Mouse (Mus musculus): ENCODE data around the gene Actb. TPM values are rescaled to one million over a fixed set of nuclear protein-coding genes. Genes with fewer than 3 reads are reported as not detected.

Actb gene
- polyA plus RNA-seq, 1 experiment from 2014 or later: 18,716 TPM

GRCm38 (mm10) chr5:142916593-142916992, 10.0 kb upstream of the Actb start:
- ATAC-seq (no peak), DNase-seq (ENCODE audit: low spot score) (no peak)
- Histone ChIP-seq H3K4me3 (ENCODE audit: low read depth, low read length) (no peak overlapping the region), H3K27ac (ENCODE audit: low read length) (no peak overlapping the region), H3K4me1 (ENCODE audit: insufficient read depth, low read depth, low read length) (peaks cover 12% of the 10 kb centered on the region; the same call in 1 of the 2 replicates), H3K27me3 (replicated peaks; ENCODE audit: insufficient read depth, low read length) (no peaks in the 10 kb centered on the region), H3K36me3 (ENCODE audit: insufficient read depth, low read length) (no peaks in the 10 kb centered on the region), H3K9ac (replicated peaks; ENCODE audit: low read depth) (no peak overlapping the region), H3K4me2 (replicated peaks; ENCODE audit: low read depth, low read length) (no peak overlapping the region), H3K9me3 (ENCODE audit: low read length) (no peaks in the 10 kb centered on the region)
- WGBS: 75% methylated on average over 7 of the region's 7 CpGs
- no peak for TF ChIP-seq EP300 (IDR thresholded peaks at IDR 0.05)
- no peak for TF ChIP-seq CTCF (IDR thresholded peaks at IDR 0.05)

- no peak overlapping the region for H3K27ac ChIP-seq (ENCODE audit: low read length)
- H3K4me1 ChIP-seq (ENCODE audit: insufficient read depth, low read depth, low read length): peaks cover 4% of the 10 kb centered on the region; the same call in 1 of the 2 replicates
- no peak overlapping the region for H3K4me3 ChIP-seq (ENCODE audit: low read depth, low read length)
- H3K9ac ChIP-seq (replicated peaks; ENCODE audit: low read depth): no peak overlapping the region
- no peaks in the 10 kb centered on the region for H3K36me3 ChIP-seq (ENCODE audit: insufficient read depth, low read length)
- H3K27me3 ChIP-seq (replicated peaks; ENCODE audit: insufficient read depth, low read length): no peaks in the 10 kb centered on the region
- TF ChIP-seq CTCF (IDR thresholded peaks at IDR 0.05) (no peak), EP300 (IDR thresholded peaks at IDR 0.05) (no peak)
- DNase-seq (ENCODE audit: low spot score) (no peak), ATAC-seq (no peak)
- H3K4me2 ChIP-seq (replicated peaks; ENCODE audit: low read depth, low read length): no peak overlapping the region
- H3K9me3 ChIP-seq (ENCODE audit: low read length): no peaks in the 10 kb centered on the region
- 59% methylated on average over 11 of the region's 11 CpGs for WGBS
These were observed 8.7 kb upstream of the Actb start for GRCm38 (mm10) chr5:142915231-142915630.

GRCm38 (mm10) chr5:142912739-142913138, 6.2 kb upstream of the Actb start:
- Histone ChIP-seq H3K4me3 (ENCODE audit: low read depth, low read length) (no peak overlapping the region), H3K9ac (replicated peaks; ENCODE audit: low read depth) (no peak overlapping the region), H3K27ac (ENCODE audit: low read length) (no peak overlapping the region), H3K9me3 (ENCODE audit: low read length) (no peaks in the 10 kb centered on the region), H3K4me2 (replicated peaks; ENCODE audit: low read depth, low read length) (no peak overlapping the region), H3K27me3 (replicated peaks; ENCODE audit: insufficient read depth, low read length) (no peaks in the 10 kb centered on the region), H3K4me1 (ENCODE audit: insufficient read depth, low read depth, low read length) (peaks cover 26% of the 10 kb centered on the region), H3K36me3 (ENCODE audit: insufficient read depth, low read length) (no peaks in the 10 kb centered on the region)
- no peak for DNase-seq (ENCODE audit: low spot score)
- 67% methylated on average over 4 of the region's 4 CpGs for WGBS
- no peak for ATAC-seq
- TF ChIP-seq EP300 (IDR thresholded peaks at IDR 0.05) (no peak), CTCF (IDR thresholded peaks at IDR 0.05) (no peak)

GRCm38 (mm10) chr5:142912320-142912719, 5.8 kb upstream of the Actb start:
- Histone ChIP-seq H3K27me3 (replicated peaks; ENCODE audit: insufficient read depth, low read length) (no peaks in the 10 kb centered on the region), H3K4me1 (ENCODE audit: insufficient read depth, low read depth, low read length) (peaks cover 30% of the 10 kb centered on the region), H3K36me3 (ENCODE audit: insufficient read depth, low read length) (no peaks in the 10 kb centered on the region), H3K9ac (replicated peaks; ENCODE audit: low read depth) (no peak overlapping the region), H3K4me2 (replicated peaks; ENCODE audit: low read depth, low read length) (no peak overlapping the region), H3K27ac (ENCODE audit: low read length) (no peak overlapping the region), H3K9me3 (ENCODE audit: low read length) (no peaks in the 10 kb centered on the region), H3K4me3 (ENCODE audit: low read depth, low read length) (no peak overlapping the region)
- WGBS: 96% methylated on average over 3 of the region's 3 CpGs
- ATAC-seq (no peak), DNase-seq (ENCODE audit: low spot score) (no peak)
- no peak for TF ChIP-seq EP300 (IDR thresholded peaks at IDR 0.05)

- WGBS: 85% methylated on average over 2 of the region's 2 CpGs
- H3K27me3 ChIP-seq (replicated peaks; ENCODE audit: insufficient read depth, low read length): no peaks in the 10 kb centered on the region
These were observed 5.1 kb upstream of the Actb start for GRCm38 (mm10) chr5:142911629-142912028.

GRCm38 (mm10) chr5:142909576-142910278, 3.2 kb upstream of the Actb start:
- Histone ChIP-seq H3K36me3 (ENCODE audit: insufficient read depth, low read length) (peaks cover 9% of the 10 kb centered on the region), H3K9me3 (ENCODE audit: low read length) (no peaks in the 10 kb centered on the region), H3K4me3 (ENCODE audit: low read depth, low read length) (no peak overlapping the region), H3K27me3 (replicated peaks; ENCODE audit: insufficient read depth, low read length) (no peaks in the 10 kb centered on the region), H3K4me2 (replicated peaks; ENCODE audit: low read depth, low read length) (peak overlapping the region; percentile 80), H3K4me1 (ENCODE audit: insufficient read depth, low read depth, low read length) (peaks cover 34% of the 10 kb centered on the region), H3K9ac (replicated peaks; ENCODE audit: low read depth) (peak overlapping the region; percentile 9; the same call in 1 of the 2 replicates), H3K27ac (ENCODE audit: low read length) (peak overlapping the region; percentile 100)
- ATAC-seq: peak; percentile 43
- peak; percentile 94 for TF ChIP-seq EP300 (IDR thresholded peaks at IDR 0.05)
- TF ChIP-seq CTCF (IDR thresholded peaks at IDR 0.05): no peak
- DNase-seq (ENCODE audit: low spot score): peak; percentile 93
- WGBS: 15% methylated on average over 8 of the region's 8 CpGs

More at GRCm38 (mm10) chr5:142911629-142912028, 5.1 kb upstream of the Actb start:
- Histone ChIP-seq H3K4me3 (ENCODE audit: low read depth, low read length) (no peak overlapping the region), H3K27ac (ENCODE audit: low read length) (0 out of 2 replicates have a peak overlapping the region, but pooled peaks have one; percentile 5), H3K4me1 (ENCODE audit: insufficient read depth, low read depth, low read length) (peaks cover 34% of the 10 kb centered on the region), H3K9me3 (ENCODE audit: low read length) (no peaks in the 10 kb centered on the region), H3K4me2 (replicated peaks; ENCODE audit: low read depth, low read length) (no peak overlapping the region), H3K9ac (replicated peaks; ENCODE audit: low read depth) (no peak overlapping the region), H3K36me3 (ENCODE audit: insufficient read depth, low read length) (no peaks in the 10 kb centered on the region)
- TF ChIP-seq CTCF (IDR thresholded peaks at IDR 0.05) (no peak), EP300 (IDR thresholded peaks at IDR 0.05) (no peak)
- ATAC-seq (no peak), DNase-seq (ENCODE audit: low spot score) (no peak)

Data from lung, postnatal 0 days (tissue).